Mouse (Mus musculus) left cerebral cortex, adult 9 months (tissue): ENCODE measurements at regions not wholly inside any gene's neighbourhood (a gene's known extent, or its start where the extent isn't known, plus 50 kb on each side); places are given as distances from the start of the nearest gene placed in this dataset.

Experiments used
- DNase-seq, 2 experiments: peaks; one replicate each; pipeline ENCODE4 v3.0.0; 2022; ENCODE audit warnings: low spot score in 2 of 2

DNA sequence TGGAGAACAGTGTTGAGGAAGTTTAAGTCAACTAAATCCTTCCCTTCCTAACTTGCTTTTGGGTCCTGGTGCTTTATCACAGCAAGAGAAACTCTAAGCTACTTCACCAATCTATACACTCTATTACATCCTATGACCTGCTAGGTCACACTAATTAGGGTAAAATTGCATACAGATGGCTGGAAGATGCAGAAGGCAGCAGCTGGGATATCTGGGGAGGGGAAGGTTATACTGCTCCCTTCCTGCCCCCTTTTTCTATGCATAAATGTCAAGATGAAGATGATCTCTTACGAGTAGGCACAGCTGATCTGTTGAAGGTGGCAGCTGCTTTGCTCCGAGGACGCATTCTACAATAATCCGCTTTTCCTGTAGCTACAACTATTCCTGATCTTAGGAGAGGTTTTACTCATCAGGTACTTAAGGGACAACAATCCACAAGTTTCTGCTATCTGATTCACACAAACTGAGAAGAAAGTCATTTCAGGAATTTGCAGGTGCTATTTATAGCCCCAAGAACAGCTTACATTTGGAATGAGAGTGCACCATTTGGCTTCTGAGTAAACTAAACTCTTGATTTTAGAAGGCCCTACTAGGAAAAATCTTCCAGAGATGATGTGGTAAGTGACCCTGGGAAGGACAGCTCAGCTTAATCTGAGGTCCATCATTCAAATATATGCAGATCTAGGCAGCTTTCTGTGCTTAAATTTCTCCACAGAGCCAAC is 146.3 kb upstream of the Krr1 start:
- no peak for DNase-seq

DNA sequence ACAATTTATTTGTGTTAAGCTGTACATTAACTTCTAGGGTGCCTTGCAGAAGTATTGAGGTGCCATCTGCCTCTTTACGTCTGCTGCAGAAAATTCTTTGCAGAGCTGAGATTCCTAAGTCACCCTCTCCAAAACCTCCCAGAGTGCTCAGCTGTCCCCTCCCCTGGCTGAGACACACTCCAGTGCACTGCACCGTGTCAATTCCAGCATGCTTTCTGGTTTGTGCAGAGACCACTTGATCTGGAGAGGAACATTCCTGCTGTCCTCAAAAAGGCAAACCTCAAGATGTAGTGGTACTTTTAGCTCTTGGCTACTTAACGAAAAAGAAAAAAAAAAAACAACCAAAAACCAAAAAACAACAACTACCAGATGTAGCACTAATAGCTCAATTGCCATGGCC is 145.2 kb upstream of the Krr1 start:
- no peak for DNase-seq

DNA sequence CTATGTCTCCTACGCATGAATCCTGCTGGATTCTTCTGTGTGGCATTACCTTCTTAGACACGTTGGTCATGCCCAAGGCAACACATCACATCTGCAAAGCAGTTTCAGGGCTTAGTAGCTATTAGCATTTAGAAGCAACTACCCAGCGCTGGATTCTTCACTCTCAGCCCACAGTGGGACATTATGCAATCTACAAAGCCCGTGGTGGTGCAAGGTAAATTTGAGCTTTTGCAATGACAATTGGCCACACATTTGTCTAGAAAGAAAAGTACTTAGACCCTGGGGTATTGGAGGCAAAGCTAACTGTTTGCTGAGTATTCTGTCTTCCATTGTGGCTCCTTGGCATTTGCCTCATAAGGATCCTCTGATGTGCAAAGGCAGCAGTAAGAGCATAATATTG is 144.5 kb upstream of the Krr1 start:
- no peak for DNase-seq

- no peak for DNase-seq
Observed at GRCm38 (mm10) chr10:111828610-111829009, 143.9 kb upstream of the Krr1 start.

GRCm38 (mm10) chr10:111829291-111829690 is 143.2 kb upstream of the Krr1 start:
- DNase-seq = no peak

- DNase-seq = no peak
Observed at GRCm38 (mm10) chr10:111831105-111831504, 141.4 kb upstream of the Krr1 start.

GRCm38 (mm10) chr10:111833611-111834010 is 138.9 kb upstream of the Krr1 start:
- DNase-seq = no peak

DNA sequence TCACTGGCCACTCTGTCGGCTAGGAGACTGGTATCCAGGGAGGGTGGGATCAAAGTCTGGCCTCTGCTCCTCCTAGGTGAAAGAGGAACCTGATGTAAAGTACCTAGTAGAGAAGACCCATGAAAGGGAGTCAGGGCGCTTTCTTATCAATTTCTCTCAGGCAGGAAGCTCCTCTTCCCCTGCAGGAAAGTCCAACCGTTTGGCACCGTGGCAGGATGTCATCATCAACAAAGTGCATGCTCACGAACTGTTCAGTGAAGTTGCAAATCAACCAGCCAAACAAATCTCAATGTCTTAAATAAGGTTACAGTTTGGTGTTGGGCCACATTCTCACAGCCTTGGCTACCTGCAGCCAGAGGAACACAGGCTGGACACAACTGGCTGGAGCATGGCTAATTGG is 138.2 kb upstream of the Krr1 start:
- DNase-seq = no peak

DNA sequence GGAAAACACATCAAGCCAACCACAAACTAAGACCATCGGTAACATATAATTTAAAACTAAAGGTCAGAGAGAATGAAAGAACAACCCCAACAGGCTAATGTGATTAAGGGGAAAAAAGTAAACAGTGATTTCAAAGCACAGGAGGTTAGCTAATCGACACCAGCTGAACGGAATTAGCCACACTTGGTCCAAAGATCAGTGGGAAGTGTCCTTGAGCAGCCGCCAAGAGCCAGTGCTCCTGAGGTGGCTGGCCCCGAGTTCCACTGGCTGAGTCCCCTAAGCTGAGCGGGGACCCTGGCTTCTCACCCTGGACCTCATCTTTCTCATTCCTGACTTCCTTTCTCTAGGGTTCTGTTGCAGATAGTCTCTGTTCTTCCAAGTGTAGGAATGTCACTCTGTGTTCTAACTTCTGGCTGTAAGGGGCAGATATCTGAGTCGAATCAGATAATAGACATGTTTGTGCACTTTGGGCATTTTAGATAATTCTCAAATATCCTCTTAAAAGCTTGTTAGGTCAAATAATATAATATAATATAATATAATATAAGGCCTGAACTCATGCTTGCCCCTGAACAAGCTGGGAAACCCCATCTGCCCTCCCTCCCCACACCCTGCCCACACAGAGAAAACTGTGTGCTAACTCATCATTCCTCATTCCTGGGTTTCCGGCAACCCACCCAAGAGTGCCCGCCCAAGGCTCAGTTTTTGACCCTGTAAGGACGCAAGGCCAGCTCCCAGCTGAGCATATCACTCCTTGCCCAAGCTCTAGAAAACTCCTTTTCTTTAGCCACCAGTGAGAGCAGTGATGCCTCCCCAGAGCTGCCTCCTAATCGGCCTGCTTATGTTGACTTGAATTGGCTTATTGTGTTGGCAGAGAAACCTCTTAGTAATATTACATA is 137.3 kb upstream of the Krr1 start:
- no peak for DNase-seq

- no peak for DNase-seq
Observed at GRCm38 (mm10) chr10:111836191-111836590, 136.3 kb upstream of the Krr1 start.

DNA sequence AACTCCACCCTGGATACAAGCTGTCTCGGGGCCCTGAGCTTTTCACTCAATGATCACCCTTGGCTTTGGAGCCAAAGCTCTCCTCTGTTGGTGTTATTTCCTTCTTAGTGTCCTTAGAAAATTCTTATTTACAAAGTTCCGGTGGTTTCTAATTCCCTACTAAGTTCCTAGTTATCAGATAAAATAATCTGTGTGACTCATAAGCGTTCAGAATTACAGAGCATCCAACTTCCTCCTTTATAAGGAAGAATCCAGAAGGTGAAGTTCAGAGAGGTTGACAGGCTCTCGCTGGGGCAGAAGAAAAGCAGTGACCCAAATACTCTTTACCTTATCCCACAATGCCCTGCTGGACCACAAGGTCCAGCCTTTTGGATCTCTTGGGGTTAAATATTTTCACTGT is 135.7 kb upstream of the Krr1 start:
- no peak for DNase-seq

- no peak for DNase-seq
Observed at GRCm38 (mm10) chr10:111842321-111842775, 130.1 kb upstream of the Krr1 start.

GRCm38 (mm10) chr10:111842896-111843295 is 129.6 kb upstream of the Krr1 start:
- no peak for DNase-seq

DNA sequence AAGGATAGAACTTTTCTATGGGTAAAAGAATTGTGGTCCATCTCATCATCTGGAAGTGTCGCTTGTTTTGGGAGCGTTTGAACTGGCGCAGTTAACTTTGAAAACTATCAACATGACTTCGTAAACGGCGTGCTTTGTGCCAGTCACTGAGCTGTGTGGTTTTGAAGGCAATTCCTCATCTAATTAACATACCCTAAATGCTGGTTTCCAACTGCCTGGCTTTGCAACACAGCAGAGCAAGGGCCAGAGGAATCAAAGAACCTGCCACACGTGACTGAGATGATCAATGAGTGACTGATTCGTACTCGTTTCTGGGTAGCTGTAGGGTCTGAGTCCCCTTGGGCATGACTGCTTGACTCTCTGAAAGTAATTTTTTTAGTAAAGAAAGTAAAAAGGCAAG is 129.2 kb upstream of the Krr1 start:
- DNase-seq = no peak

DNA sequence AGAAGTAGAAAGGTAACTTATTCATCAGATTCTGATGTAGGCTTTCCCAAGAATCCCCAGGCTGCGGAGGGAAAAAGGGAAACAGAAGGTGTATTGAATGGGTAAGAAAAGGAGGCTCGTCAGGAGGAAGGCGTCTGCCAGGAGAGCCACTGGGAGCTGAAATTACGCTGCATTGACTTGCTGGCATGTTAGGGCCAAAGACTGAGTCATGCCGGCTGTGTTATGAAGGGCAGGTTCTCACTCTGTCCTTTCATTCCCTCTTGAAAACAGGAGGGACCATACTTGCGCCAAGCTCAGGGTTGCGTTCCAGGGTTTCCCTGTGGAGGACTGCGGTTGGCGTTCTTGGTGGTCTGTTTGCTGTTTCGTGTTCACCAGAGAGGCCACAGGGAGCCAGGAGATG is 128.3 kb upstream of the Krr1 start:
- DNase-seq = no peak

GRCm38 (mm10) chr10:111845946-111846345 is 126.5 kb upstream of the Krr1 start:
- DNase-seq = no peak

- DNase-seq = no peak
Observed at GRCm38 (mm10) chr10:111854254-111854653, 118.2 kb upstream of the Krr1 start.

- DNase-seq = no peak
Observed at GRCm38 (mm10) chr10:111855496-111855895, 117.0 kb upstream of the Krr1 start.

GRCm38 (mm10) chr10:111858403-111858802 is 114.1 kb upstream of the Krr1 start:
- no peak for DNase-seq

DNA sequence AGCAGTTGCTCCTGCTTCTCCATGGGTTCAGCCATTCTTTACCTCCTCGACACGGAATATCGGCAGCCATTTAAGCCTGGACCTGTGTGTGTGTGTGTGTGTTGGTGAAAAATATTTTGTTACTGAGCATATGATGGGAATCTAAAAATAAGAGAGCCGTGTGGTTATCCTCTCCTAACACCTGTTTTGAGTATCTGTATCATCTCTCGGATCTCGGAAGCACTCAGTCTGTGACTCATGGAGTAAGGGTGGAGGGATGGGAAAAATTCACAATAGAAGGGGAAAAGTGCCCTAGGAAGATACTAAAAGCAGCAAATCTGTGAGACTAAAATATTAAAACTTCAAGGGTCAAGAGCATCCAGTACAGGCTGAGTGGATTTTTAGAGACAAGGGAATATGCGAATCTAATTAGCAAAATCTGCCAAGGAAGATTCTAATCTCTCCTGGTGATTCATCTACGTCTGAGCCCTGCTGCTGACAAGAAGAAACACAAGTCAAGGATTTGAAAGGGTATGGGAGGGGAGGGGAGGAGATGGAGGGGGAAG is 107.1 kb upstream of the Krr1 start:
- no peak for DNase-seq

DNA sequence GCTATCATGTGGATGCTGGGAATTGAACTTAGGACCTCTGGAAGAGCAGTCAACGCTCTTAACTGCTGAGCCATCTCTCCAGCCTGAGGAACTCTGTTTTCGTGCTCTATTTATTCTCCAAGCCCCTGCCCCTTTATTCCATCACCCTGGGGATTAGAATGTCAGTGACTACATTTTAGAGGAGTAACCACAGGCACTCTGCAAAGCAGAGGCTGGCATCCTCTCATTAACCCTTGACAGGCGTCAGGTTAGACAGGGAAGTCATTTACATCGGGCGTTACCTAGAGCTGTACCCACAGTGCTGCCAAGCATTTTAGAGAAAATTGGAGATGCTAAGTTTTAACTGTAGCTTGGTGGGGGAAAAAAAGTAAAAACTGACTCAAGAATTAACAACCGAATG is 105.4 kb upstream of the Krr1 start:
- no peak for DNase-seq

- DNase-seq = no peak
Observed at GRCm38 (mm10) chr10:111867538-111867937, 104.9 kb upstream of the Krr1 start.

GRCm38 (mm10) chr10:111880354-111880753 is 92.1 kb upstream of the Krr1 start:
- DNase-seq = no peak
